Mouse (Mus musculus) liver, embryonic 14.5 days (tissue): ENCODE measurements at regions not wholly inside any gene's neighbourhood (a gene's known extent, or its start where the extent isn't known, plus 50 kb on each side); places are given as distances from the start of the nearest gene placed in this dataset.

Experiments used
- ATAC-seq: fragments of 200-750 bp; cut with Nextera tagmentation; 2 replicates; pipeline ENCODE4 v1.8.0; 2017; ENCODE audit warnings: moderate number of reproducible peaks, mild to moderate bottlenecking, moderate library complexity; ENCODE audit not compliant: insufficient read depth
- DNase-seq, 3 experiments: peaks; one replicate each; pipeline ENCODE4 v3.0.0-alpha.2; 2012 to 2013; ENCODE audit warnings: low read depth in 3 of 3, low spot score in 3 of 3
- H3K27ac ChIP-seq: fragments of 300-500 bp; sonication (generic); 2 replicates; pipeline ENCODE4 v1.5.1; 2014; ENCODE audit warnings: moderate library complexity, mild to moderate bottlenecking, control low read depth, inconsistent platforms
- H3K27me3 ChIP-seq: fragments of 300-500 bp; sonication (generic); 2 replicates; pipeline ENCODE4 v1.6.1; 2014; ENCODE audit warnings: mild to moderate bottlenecking, low read length, moderate library complexity; ENCODE audit not compliant: control insufficient read depth, insufficient read depth
- H3K36me3 ChIP-seq: fragments of 300-500 bp; sonication (generic); replicated peaks from 2 replicates; pipeline ENCODE4 v1.6.1; 2014; ENCODE audit warnings: low read depth; ENCODE audit not compliant: control insufficient read depth, insufficient read depth
- H3K4me1 ChIP-seq, 2 experiments: fragments of 200-500 bp in 1 of 2; fragments of 300-500 bp in 1 of 2; sonication (generic) in 1 of 2; replicated peaks; 2 replicates each; pipeline ENCODE4 v1.6.1; 2012 to 2014; ENCODE audit warnings: antibody characterized with exemption in 1 of 2, inconsistent platforms in 1 of 2, low read length in 1 of 2; ENCODE audit not compliant: control insufficient read depth in 2 of 2, insufficient read depth in 2 of 2
- H3K4me2 ChIP-seq: fragments of 300-500 bp; sonication (generic); 2 replicates; pipeline ENCODE4 v1.6.1; 2014; ENCODE audit warnings: low read depth, mild to moderate bottlenecking, control low read depth, moderate library complexity
- H3K4me3 ChIP-seq, 2 experiments: fragments of 200-500 bp in 1 of 2; fragments of 300-500 bp in 1 of 2; sonication (generic) in 1 of 2; 2 replicates each; pipeline ENCODE4 v1.5.1; 2012 to 2014; ENCODE audit warnings: low read depth in 2 of 2, low read length in 2 of 2, mild to moderate bottlenecking in 2 of 2, control low read depth in 1 of 2, inconsistent platforms in 1 of 2, moderate library complexity in 1 of 2; ENCODE audit not compliant: insufficient read depth in 1 of 2
- H3K9ac ChIP-seq: fragments of 300-500 bp; sonication (generic); replicated peaks from 2 replicates; pipeline ENCODE4 v1.6.1; 2014; ENCODE audit warnings: mild to moderate bottlenecking, control low read depth, moderate library complexity
- H3K9me3 ChIP-seq: fragments of 300-500 bp; sonication (generic); 2 replicates; pipeline ENCODE4 v1.6.1; 2016; ENCODE audit warnings: low read length, mixed read lengths; ENCODE audit not compliant: control insufficient read depth
- CTCF ChIP-seq: IDR thresholded peaks from 2 replicates; pipeline ENCODE4 v1.5.1; 2016; ENCODE audit warnings: antibody characterized with exemption, low read depth, control low read depth
- EP300 ChIP-seq: IDR thresholded peaks from 2 replicates; pipeline ENCODE4 v1.6.1; 2016; ENCODE audit warnings: antibody characterized with exemption, low read depth
- WGBS: fragments of 180-500 bp; shearing (Covaris S2); extraction: QIAGEN DNeasy Blood & Tissue Kit; methylation state at CpG from one replicate; pipeline ENCODE4 v1.1.7; 2014; ENCODE audit not compliant: insufficient replicate concordance; 5-methylcytosine and 5-hydroxymethylcytosine counted together

DNA sequence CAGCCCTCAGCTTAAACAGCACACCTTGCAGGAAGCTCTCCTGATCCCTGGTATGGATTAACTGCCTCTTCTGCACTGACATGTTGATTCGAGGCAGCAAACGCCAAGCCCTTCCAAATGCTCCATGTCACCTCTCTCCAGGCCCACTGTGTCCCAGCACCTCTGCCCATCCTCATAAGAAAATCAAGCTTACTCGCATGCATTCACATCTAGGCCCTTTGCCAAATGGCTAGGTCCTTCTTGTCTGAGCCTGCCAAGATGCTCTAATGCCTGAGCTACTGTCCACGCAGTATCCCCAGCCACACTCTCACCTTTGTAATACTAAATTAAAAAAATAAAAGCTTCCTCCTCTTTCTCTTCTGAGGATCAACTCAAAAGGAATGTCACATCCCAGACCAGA is 588.7 kb upstream of the Cdh11 start:
- H3K4me1 ChIP-seq: no peaks in the 10 kb centered on the region
- TF ChIP-seq EP300: no peak
- TF ChIP-seq CTCF: no peak
- 61% methylated on average over 4 of the region's 4 CpGs for WGBS
- H3K4me3 ChIP-seq: no peak overlapping the region
- H3K4me2 ChIP-seq: no peak overlapping the region
- no peak overlapping the region for H3K27ac ChIP-seq
- DNase-seq: no peak
- no peaks in the 10 kb centered on the region for H3K36me3 ChIP-seq
- no peak for ATAC-seq
- H3K9ac ChIP-seq: no peak overlapping the region
- no peaks in the 10 kb centered on the region for H3K9me3 ChIP-seq
- no peaks in the 10 kb centered on the region for H3K27me3 ChIP-seq

- no peaks in the 10 kb centered on the region for H3K4me1 ChIP-seq
- no peak overlapping the region for H3K4me2 ChIP-seq
- H3K9me3 ChIP-seq: no peaks in the 10 kb centered on the region
- no peaks in the 10 kb centered on the region for H3K36me3 ChIP-seq
- H3K27me3 ChIP-seq: no peaks in the 10 kb centered on the region
- WGBS: 14% methylated on average over 3 of the region's 3 CpGs
- DNase-seq (no peak), ATAC-seq (no peak)
- H3K9ac ChIP-seq: no peak overlapping the region
- H3K27ac ChIP-seq: no peak overlapping the region
- no peak overlapping the region for H3K4me3 ChIP-seq
- no peak for TF ChIP-seq CTCF
- TF ChIP-seq EP300: no peak
Measured at GRCm38 (mm10) chr8:103378545-103378944, 593.1 kb upstream of the Cdh11 start.

GRCm38 (mm10) chr8:103381575-103381974 is 596.1 kb upstream of the Cdh11 start:
- no peak for ATAC-seq
- Histone ChIP-seq H3K36me3 (no peaks in the 10 kb centered on the region), H3K4me2 (no peak overlapping the region), H3K27me3 (no peaks in the 10 kb centered on the region), H3K27ac (no peak overlapping the region), H3K4me1 (no peaks in the 10 kb centered on the region), H3K9ac (no peak overlapping the region), H3K9me3 (no peaks in the 10 kb centered on the region), H3K4me3 (no peak overlapping the region)
- WGBS: 64% methylated on average over 3 of the region's 3 CpGs
- no peak for DNase-seq
- no peak for TF ChIP-seq EP300
- TF ChIP-seq CTCF: no peak

DNA sequence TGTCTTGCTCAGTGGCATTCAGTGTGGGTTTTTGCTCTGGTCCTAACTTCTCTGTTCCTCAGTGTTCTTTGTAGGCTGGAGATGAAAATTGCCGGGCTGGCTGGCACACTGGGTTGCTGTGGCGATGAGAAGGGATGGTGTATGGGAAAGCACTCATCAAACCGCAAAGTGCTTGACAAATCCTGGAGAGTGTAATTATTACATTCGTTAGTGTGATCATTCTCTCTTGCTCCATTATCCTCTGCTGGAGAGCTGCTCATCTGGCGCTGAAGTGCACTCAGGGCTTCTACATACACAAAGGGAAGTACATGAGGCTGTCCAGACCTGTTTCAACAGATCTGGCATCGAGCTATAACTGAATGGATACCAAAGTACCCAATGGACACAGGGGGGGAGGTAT is 605.9 kb upstream of the Cdh11 start:
- ATAC-seq: no peak
- no peak for DNase-seq
- no peak for TF ChIP-seq EP300
- no peak overlapping the region for H3K4me2 ChIP-seq
- 55% methylated on average over 6 of the region's 6 CpGs for WGBS
- no peak overlapping the region for H3K9ac ChIP-seq
- no peaks in the 10 kb centered on the region for H3K4me1 ChIP-seq
- H3K27me3 ChIP-seq: no peaks in the 10 kb centered on the region
- H3K27ac ChIP-seq: no peak overlapping the region
- no peak overlapping the region for H3K4me3 ChIP-seq
- no peaks in the 10 kb centered on the region for H3K9me3 ChIP-seq
- H3K36me3 ChIP-seq: no peaks in the 10 kb centered on the region

DNA sequence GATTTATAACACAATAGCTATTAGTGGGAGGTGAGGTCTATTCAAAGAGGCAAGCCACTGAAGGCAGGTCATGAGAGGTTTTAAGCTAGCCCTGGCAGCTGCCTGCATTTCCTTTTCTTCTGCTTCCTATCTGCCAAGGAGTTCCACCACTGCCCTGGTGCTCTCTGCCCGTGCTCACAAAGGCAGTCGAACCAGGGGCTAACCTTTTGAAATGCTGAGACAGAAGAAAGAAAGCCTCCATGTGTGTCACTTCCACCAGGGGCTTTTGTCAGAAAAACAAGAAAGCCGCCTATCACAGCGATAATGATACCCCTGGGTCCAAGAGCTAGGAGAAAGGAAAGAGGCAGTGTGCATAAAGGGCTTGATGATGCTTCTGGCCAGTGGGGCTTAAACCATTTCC is 609.9 kb upstream of the Cdh11 start:
- Histone ChIP-seq H3K27ac (no peak overlapping the region), H3K9me3 (no peaks in the 10 kb centered on the region), H3K4me2 (no peak overlapping the region), H3K27me3 (no peaks in the 10 kb centered on the region), H3K9ac (no peak overlapping the region), H3K4me3 (no peak overlapping the region), H3K4me1 (no peaks in the 10 kb centered on the region), H3K36me3 (no peaks in the 10 kb centered on the region)
- no peak for DNase-seq
- ATAC-seq: no peak
- 39% methylated on average over 4 of the region's 4 CpGs for WGBS
- TF ChIP-seq CTCF: no peak
- no peak for TF ChIP-seq EP300

GRCm38 (mm10) chr8:103398179-103398578 is 612.7 kb upstream of the Cdh11 start:
- 58% methylated on average over 3 of the region's 3 CpGs for WGBS
- no peaks in the 10 kb centered on the region for H3K36me3 ChIP-seq
- TF ChIP-seq CTCF (no peak), EP300 (no peak)
- no peak overlapping the region for H3K27ac ChIP-seq
- no peaks in the 10 kb centered on the region for H3K27me3 ChIP-seq
- no peak overlapping the region for H3K4me3 ChIP-seq
- no peak overlapping the region for H3K9ac ChIP-seq
- ATAC-seq (no peak), DNase-seq (no peak)
- H3K4me1 ChIP-seq: no peaks in the 10 kb centered on the region
- H3K4me2 ChIP-seq: no peak overlapping the region
- no peaks in the 10 kb centered on the region for H3K9me3 ChIP-seq
